Mouse (Mus musculus) ES-Bruce4 (cell line): ENCODE measurements around the gene Atad5. TPM values are rescaled to one million over a fixed set of nuclear protein-coding genes. Genes with fewer than 3 reads are reported as not detected.

Experiments used
- H3K27ac ChIP-seq: 2 replicates; pipeline ENCODE4 v1.5.1; 2012; ENCODE audit warnings: low read length, inconsistent platforms; ENCODE audit not compliant: insufficient read depth
- H3K27me3 ChIP-seq: 2 replicates; pipeline ENCODE4 v1.6.1; 2012; ENCODE audit warnings: mild to moderate bottlenecking, low read length, inconsistent platforms; ENCODE audit not compliant: control insufficient read depth, poor library complexity, insufficient read depth, severe bottlenecking
- H3K36me3 ChIP-seq: 2 replicates; pipeline ENCODE4 v1.6.1; 2012; ENCODE audit warnings: inconsistent platforms, mild to moderate bottlenecking, low read length, moderate library complexity; ENCODE audit not compliant: control insufficient read depth, poor library complexity, insufficient read depth, severe bottlenecking
- H3K4me1 ChIP-seq: one replicate; pipeline ENCODE4 v1.8.1; 2011; ENCODE audit warnings: low read length; ENCODE audit not compliant: control insufficient read depth, insufficient read depth
- H3K4me3 ChIP-seq: 2 replicates; pipeline ENCODE4 v1.5.1; 2011; ENCODE audit warnings: low read depth, mild to moderate bottlenecking, low read length
- H3K9ac ChIP-seq: 2 replicates; pipeline ENCODE4 v1.6.1; 2012; ENCODE audit warnings: low read depth, mild to moderate bottlenecking, inconsistent platforms; ENCODE audit not compliant: poor library complexity, severe bottlenecking
- H3K9me3 ChIP-seq: replicated peaks from 2 replicates; pipeline ENCODE4 v1.6.1; 2012; ENCODE audit warnings: mild to moderate bottlenecking, low read length, inconsistent platforms; ENCODE audit not compliant: control insufficient read depth, poor library complexity, insufficient read depth, severe bottlenecking
- CTCF ChIP-seq: IDR thresholded peaks from one replicate; pipeline ENCODE4 v1.8.1; 2011; ENCODE audit warnings: low read depth, low read length
- EP300 ChIP-seq: IDR thresholded peaks from 2 replicates; pipeline ENCODE4 v1.6.1; 2011; ENCODE audit warnings: low read depth, low read length; ENCODE audit not compliant: insufficient read depth
- POLR2A ChIP-seq: IDR thresholded peaks from one replicate; pipeline ENCODE4 v1.8.1; 2011; ENCODE audit warnings: low read length; ENCODE audit not compliant: insufficient read depth
- polyA plus RNA-seq: library from polyadenylated mRNA; stranded (reverse); fragments of >200 nt; gene quantifications from 2 replicates; pipeline ENCODE4 v1.2.4, GENCODE M21; 2011; ENCODE audit warnings: low read depth; ENCODE audit not compliant: missing spikeins, insufficient read depth, insufficient read length

Gene Atad5
- polyA plus RNA-seq, 1 experiment = 26.6 TPM

DNA sequence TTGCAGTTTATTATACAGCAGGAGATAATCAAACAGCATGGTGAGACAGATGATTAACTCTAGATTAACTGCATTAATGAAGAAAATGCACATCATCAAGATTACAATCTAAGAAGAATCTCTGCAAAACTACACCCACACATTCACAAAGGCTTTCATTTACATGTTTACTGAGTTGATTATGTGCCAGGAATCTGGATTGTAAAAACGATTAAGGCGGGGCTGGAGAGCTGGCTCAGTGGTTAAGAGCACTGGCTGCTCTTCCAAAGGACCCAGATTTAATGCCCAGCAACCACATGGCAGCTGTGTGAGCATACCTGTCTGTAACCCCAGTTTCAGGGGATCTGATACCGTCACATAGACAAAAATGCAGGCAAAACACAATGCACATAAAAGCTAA lies 19.4 kb upstream of the Atad5 start:
- TF ChIP-seq CTCF = no peak
- no peak for TF ChIP-seq EP300
- no peak for TF ChIP-seq POLR2A
- Histone ChIP-seq H3K27ac (no peak overlapping the region), H3K9me3 (no peaks in the 10 kb centered on the region), H3K27me3 (no peaks in the 10 kb centered on the region), H3K36me3 (peaks cover 3% of the 10 kb centered on the region; the same call in 1 of the 2 replicates), H3K9ac (no peak overlapping the region), H3K4me3 (no peak overlapping the region), H3K4me1 (no peaks in the 10 kb centered on the region)

DNA sequence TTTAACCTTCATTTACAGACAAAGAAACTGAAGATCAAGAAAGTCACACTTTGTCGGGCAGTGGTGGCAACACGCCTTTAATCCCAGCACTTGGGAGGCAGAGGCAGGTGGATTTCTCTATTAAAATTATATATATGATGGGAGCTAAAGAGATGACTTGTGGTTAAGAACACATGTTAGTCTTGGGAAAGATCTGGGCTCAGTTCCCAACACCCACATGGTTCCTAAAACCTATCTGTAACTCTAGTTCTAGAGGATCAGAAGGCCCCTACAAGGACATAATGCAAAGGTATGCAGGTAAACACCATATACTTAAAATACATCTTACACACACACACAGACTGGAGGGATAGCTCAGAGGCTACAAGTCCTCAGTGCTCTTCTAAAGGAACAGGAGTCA lies 18.2 kb upstream of the Atad5 start:
- no peaks in the 10 kb centered on the region for H3K4me1 ChIP-seq
- no peak overlapping the region for H3K4me3 ChIP-seq
- no peak overlapping the region for H3K27ac ChIP-seq
- H3K9ac ChIP-seq = no peak overlapping the region
- H3K36me3 ChIP-seq = peaks cover 3% of the 10 kb centered on the region; the same call in 1 of the 2 replicates
- no peaks in the 10 kb centered on the region for H3K9me3 ChIP-seq
- no peak for TF ChIP-seq CTCF
- no peak for TF ChIP-seq EP300
- no peak for TF ChIP-seq POLR2A
- H3K27me3 ChIP-seq = no peaks in the 10 kb centered on the region

DNA sequence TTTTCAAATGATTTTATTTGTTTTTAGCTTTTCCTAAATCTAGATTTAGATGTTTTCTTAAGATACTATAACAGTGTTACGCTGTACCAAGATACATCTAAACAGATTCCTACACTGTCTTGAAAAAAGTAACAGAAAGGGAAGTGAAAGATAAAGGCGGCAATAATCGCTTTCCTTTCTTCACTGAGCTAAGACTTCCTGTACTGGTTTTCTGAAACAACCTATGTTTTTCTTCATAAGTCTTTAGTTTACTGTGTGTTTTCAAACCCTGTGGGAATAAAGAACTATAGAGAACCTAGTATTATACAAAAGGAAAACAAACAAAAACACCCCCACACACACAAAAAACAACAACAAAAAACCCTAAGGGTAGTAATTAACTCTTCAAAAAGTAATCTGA lies 16.8 kb upstream of the Atad5 start:
- no peaks in the 10 kb centered on the region for H3K27me3 ChIP-seq
- TF ChIP-seq POLR2A (no peak), EP300 (no peak), CTCF (no peak)
- H3K4me3 ChIP-seq = no peak overlapping the region
- no peak overlapping the region for H3K9ac ChIP-seq
- H3K27ac ChIP-seq = no peak overlapping the region
- peaks cover 6% of the 10 kb centered on the region; the same call in 1 of the 2 replicates for H3K36me3 ChIP-seq
- H3K4me1 ChIP-seq = no peaks in the 10 kb centered on the region
- no peaks in the 10 kb centered on the region for H3K9me3 ChIP-seq

DNA sequence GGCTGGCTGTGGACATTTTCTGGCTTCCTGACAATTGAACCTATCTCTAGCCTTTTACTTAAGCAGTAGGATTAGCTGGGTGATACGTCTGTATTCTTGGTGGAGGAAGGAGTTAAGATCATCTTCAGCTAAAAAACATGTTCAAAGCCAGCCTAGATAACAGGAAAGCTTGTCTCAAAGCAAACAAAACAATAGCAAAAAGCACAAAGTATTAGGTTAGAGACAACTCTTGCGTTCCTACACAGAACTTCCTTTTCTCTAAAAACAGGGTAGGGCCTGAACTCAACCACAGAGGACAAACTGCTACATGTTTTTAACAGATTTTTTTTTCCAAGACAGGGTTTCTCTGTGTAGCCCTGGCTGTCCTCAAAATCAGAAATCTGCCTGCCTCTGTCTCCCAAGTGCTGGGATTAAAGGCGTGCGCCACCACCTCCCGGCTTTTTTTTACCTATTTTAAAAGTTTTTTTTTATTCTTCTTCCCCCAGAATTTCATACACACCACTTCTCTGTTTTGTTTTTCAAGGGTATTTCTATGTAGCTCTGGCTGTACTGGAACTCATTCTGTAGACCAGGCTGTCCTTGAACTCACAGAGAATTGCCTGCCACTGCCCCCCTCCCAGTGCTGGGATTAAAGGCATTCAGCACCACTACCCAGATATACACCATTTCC lies 13.5 kb upstream of the Atad5 start:
- Histone ChIP-seq H3K4me3 (no peak overlapping the region), H3K36me3 (peaks cover 17% of the 10 kb centered on the region), H3K4me1 (no peaks in the 10 kb centered on the region), H3K27me3 (no peaks in the 10 kb centered on the region), H3K9ac (no peak overlapping the region), H3K9me3 (no peaks in the 10 kb centered on the region), H3K27ac (no peak overlapping the region)
- TF ChIP-seq EP300 = no peak
- TF ChIP-seq CTCF = no peak
- TF ChIP-seq POLR2A = no peak

DNA sequence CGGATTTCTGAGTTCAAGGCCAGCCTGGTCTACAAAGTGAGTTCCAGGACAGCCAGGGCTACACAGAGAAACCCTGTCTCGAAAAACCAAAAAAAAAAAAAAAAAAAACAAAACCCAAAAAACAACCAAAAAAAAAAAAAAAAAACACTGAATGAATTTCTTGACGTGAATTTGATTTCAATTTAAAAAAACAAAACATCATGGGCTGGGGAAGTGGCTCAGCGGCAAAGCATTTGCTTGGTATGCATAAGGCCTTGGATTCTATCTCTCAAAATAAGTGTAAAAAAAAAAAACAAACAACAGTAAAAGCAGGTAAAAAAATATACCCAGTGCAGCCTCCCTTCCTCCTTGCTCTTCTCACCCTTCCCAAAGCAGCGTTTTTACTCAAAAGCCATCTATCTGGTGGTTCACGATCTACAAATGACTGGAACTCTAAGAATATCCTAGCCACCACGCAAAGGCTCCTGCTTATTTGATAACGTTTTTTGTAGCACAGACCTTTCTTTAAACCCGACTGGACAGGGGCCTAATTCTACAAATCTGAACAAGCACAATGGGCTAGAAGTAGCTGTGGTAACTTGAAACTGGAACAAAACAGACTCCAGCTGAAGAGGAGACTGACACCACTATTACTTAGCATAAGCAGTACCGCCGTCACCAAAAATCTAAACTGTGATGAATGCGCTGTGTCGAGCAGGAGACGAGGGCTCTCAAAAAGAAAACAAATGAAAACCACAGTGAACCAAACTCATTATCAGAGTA lies 11.2 kb upstream of the Atad5 start:
- TF ChIP-seq POLR2A (no peak), EP300 (no peak), CTCF (no peak)
- Histone ChIP-seq H3K36me3 (peaks cover 17% of the 10 kb centered on the region), H3K4me3 (no peak overlapping the region), H3K27ac (no peak overlapping the region), H3K9me3 (no peaks in the 10 kb centered on the region), H3K9ac (no peak overlapping the region; the same call in 1 of the 2 replicates), H3K4me1 (no peaks in the 10 kb centered on the region), H3K27me3 (no peaks in the 10 kb centered on the region)

DNA sequence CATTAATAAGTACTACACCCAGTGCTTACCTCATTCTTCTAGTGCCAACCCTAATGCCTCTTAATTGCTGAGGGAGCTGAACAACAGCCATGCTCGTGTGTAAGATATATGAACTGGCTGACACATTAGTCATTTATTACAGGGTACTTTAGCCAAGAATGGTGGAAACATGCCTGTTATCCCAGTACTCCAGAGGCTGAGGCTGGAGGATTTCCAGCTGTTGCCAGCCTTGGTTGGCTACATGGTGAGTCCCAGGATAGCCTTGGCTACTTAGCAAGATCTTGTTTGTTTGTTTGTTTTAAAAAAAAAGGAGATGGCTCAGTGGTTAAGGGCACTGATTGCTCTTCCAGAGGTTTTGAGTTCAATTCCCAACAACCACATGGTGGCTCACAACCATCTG lies 10.4 kb upstream of the Atad5 start:
- Histone ChIP-seq H3K4me3 (no peak overlapping the region), H3K4me1 (no peaks in the 10 kb centered on the region), H3K9me3 (peaks cover 3% of the 10 kb centered on the region; the same call in 1 of the 2 replicates), H3K27ac (no peak overlapping the region), H3K9ac (no peak overlapping the region; the same call in 1 of the 2 replicates), H3K27me3 (no peaks in the 10 kb centered on the region), H3K36me3 (peaks cover 14% of the 10 kb centered on the region)
- TF ChIP-seq EP300 (no peak), POLR2A (no peak), CTCF (no peak)
